Mouse (Mus musculus) CH12.LX (cell line): ENCODE measurements around the gene Cycs.

Source experiments
- CTCF ChIP-seq, 2 experiments: IDR thresholded peaks in 1 of 2; conservative IDR thresholded peaks in 1 of 2; 2 replicates each; pipeline ENCODE4 v1.5.1; 2011 to 2012; ENCODE audit warnings: low read depth in 2 of 2, low read length in 2 of 2, improper control_type of control experiment in 1 of 2, inconsistent platforms in 1 of 2, mild to moderate bottlenecking in 1 of 2, moderate library complexity in 1 of 2
- E2F4 ChIP-seq: IDR thresholded peaks from 2 replicates; pipeline ENCODE4 v1.6.1; 2011; ENCODE audit warnings: low read depth, low read length, improper control_type of control experiment; ENCODE audit not compliant: insufficient replicate concordance
- EP300 ChIP-seq: IDR thresholded peaks from 2 replicates; pipeline ENCODE4 v1.6.1; 2011; ENCODE audit warnings: low read length, improper control_type of control experiment
- TBP ChIP-seq: conservative IDR thresholded peaks from 2 replicates; pipeline ENCODE4 v1.6.1; 2011; ENCODE audit warnings: low read depth, low read length, improper control_type of control experiment
- USF1 ChIP-seq: IDR thresholded peaks from 2 replicates; pipeline ENCODE4 v1.6.1; 2014; ENCODE audit warnings: low read depth, mild to moderate bottlenecking, inconsistent platforms, low read length, improper control_type of control experiment

- no peak for TF ChIP-seq USF1
- no peak for TF ChIP-seq E2F4
- no peak for TF ChIP-seq CTCF (conservative IDR thresholded peaks at IDR 0.05 in 1 of 2, IDR thresholded peaks at IDR 0.05 in 1 of 2; ENCODE audit: low read depth in 2 of 2, low read length in 2 of 2)
- TF ChIP-seq TBP: no peak
- no peak for TF ChIP-seq EP300
Observed at GRCm38 (mm10) chr6:50521532-50522135, 44.7 kb downstream of the Cycs start.
